Mouse (Mus musculus) heart, embryonic 15.5 days (tissue): ENCODE results near the gene Mxi1. TPM values are rescaled to one million over a fixed set of nuclear protein-coding genes. Genes with fewer than 3 reads are reported as not detected.

ENCODE experiments used
- ATAC-seq: fragments of 200-750 bp; cut with Nextera tagmentation; replicated peaks from 2 replicates; pipeline ENCODE4 v1.8.0; 2017; ENCODE audit warnings: low read depth, moderate TSS enrichment; ENCODE audit not compliant: insufficient number of reproducible peaks, insufficient read depth, low FRiP score
- H3K27ac ChIP-seq: fragments of 300-500 bp; sonication (generic); 2 replicates; pipeline ENCODE4 v1.5.1; 2015; ENCODE audit warnings: mild to moderate bottlenecking, inconsistent platforms
- H3K27me3 ChIP-seq: fragments of 300-500 bp; sonication (generic); 2 replicates; pipeline ENCODE4 v1.6.1; 2015; ENCODE audit warnings: inconsistent platforms
- H3K36me3 ChIP-seq: fragments of 300-500 bp; sonication (generic); 2 replicates; pipeline ENCODE4 v1.6.1; 2015; ENCODE audit warnings: mild to moderate bottlenecking, inconsistent platforms
- H3K4me1 ChIP-seq: fragments of 300-500 bp; sonication (generic); replicated peaks from 2 replicates; pipeline ENCODE4 v1.6.1; 2015; ENCODE audit warnings: inconsistent platforms
- H3K4me2 ChIP-seq: fragments of 300-500 bp; sonication (generic); 2 replicates; pipeline ENCODE4 v1.6.1; 2015; ENCODE audit warnings: inconsistent platforms, mild to moderate bottlenecking, moderate library complexity
- H3K4me3 ChIP-seq: fragments of 300-500 bp; sonication (generic); 2 replicates; pipeline ENCODE4 v1.5.1; 2015; ENCODE audit warnings: mild to moderate bottlenecking, inconsistent platforms
- H3K9ac ChIP-seq: fragments of 300-500 bp; sonication (generic); 2 replicates; pipeline ENCODE4 v1.6.1; 2015; ENCODE audit warnings: mild to moderate bottlenecking, inconsistent platforms
- H3K9me3 ChIP-seq: fragments of 300-500 bp; sonication (generic); replicated peaks from 2 replicates; pipeline ENCODE4 v1.6.1; 2016; ENCODE audit warnings: inconsistent platforms
- WGBS: fragments of 180-500 bp; shearing (Covaris S2); methylation state at CpG from one replicate; pipeline ENCODE4 v1.1.7; 2015; ENCODE audit warnings: mixed read lengths; 5-methylcytosine and 5-hydroxymethylcytosine counted together
- polyA plus RNA-seq: library from polyadenylated mRNA; unstranded; fragments of >200 nt; fragmentation: Nextera tagmentation; extraction: Ambion mirVana; gene quantifications from 2 replicates; pipeline ENCODE4 v1.2.1, GENCODE M21; 2015

Gene Mxi1
- 38.6 and 39.1 TPM in 2 replicates for polyA plus RNA-seq

DNA sequence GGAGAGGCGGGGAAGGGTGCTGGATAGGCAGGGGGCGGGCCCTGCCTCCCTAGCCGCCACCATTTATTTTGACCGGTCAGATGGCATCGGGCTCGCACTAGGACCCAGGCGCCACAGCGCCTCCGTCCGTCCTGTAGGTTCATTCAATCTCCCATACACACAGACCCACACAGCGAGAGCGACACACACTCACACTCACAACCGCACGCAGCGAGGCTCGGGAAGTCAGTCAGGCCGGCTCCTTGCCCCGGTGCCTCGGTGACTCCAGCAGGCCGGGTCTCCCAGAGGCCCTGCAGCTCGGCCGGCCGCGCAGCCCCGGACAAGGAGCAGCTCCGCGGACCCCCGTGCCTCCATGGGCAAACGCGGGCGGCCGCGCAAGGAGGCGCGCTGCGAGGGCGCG, at the start of gene Mxi1:
Gene Mxi1, plus strand, starts transcription at position 171 of the 400 bp plus-strand sequence.
- ATAC-seq, result peak; percentile 64
- Histone ChIP-seq H3K4me3 (peak within 1 kb of the TSS; percentile 97), H3K4me1 (peaks cover 20% of the 10 kb centered on the region), H3K9ac (peak within 1 kb of the TSS; percentile 93), H3K27ac (peak within 1 kb of the TSS; percentile 99), H3K27me3 (no peaks in the 10 kb centered on the region), H3K4me2 (peak within 1 kb of the TSS; percentile 94), H3K36me3 (no peaks in the 10 kb centered on the region), H3K9me3 (no peaks in the 10 kb centered on the region)
- WGBS, result under 1% methylated on average over 38 of the region's 38 CpGs

DNA sequence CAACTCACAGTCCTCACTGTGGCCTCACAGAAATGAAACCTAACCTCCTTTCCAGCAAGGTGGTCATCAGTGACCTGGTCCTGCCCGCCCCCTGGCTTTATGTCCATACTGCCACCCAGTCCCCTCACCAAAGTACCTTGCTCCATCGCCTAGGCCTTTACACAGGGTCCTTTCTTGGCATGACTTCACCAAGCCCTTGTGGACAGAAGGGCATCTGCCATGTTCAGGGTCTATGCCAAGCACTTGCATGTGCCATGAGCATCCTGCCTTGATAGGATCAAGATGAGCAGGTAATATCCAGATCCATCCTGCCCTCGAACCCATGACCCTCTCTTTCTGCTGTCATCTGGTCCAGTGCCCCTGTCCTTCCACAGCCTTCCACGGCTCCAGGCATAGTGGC, 49.5 kb upstream of the Mxi1 start:
- Histone ChIP-seq H3K9me3 (no peaks in the 10 kb centered on the region), H3K4me1 (peaks cover 45% of the 10 kb centered on the region), H3K4me3 (no peak overlapping the region), H3K27ac (no peak overlapping the region), H3K4me2 (no peak overlapping the region), H3K27me3 (no peaks in the 10 kb centered on the region), H3K36me3 (no peaks in the 10 kb centered on the region), H3K9ac (no peak overlapping the region)
- WGBS, result 81% methylated on average over 4 of the region's 4 CpGs
- no peak for ATAC-seq

DNA sequence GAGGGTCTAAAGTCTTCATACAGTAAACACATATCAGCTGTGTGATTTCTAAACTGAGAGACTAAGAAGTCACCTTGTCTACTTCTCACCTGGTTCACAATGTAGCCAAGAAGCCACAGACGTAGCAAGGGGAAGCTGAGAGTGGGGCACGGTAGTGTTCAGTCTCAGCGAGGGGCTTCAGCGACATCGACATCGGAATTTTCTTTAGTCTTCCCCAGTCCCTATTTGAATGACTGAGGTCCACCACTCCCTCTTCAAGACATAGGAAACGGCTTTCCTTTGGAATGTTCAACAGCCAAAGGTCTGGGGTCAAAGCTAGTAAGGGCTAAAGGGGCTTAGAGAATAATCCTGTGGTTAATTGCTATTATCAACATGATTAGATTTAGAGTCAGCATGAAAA, 48.3 kb upstream of the Mxi1 start:
- Histone ChIP-seq H3K9ac (no peak overlapping the region), H3K4me2 (no peak overlapping the region), H3K36me3 (no peaks in the 10 kb centered on the region), H3K9me3 (no peaks in the 10 kb centered on the region), H3K27ac (no peak overlapping the region), H3K27me3 (no peaks in the 10 kb centered on the region), H3K4me3 (no peak overlapping the region), H3K4me1 (peaks cover 34% of the 10 kb centered on the region)
- ATAC-seq, result no peak
- WGBS, result 80% methylated on average over 7 of the region's 7 CpGs

DNA sequence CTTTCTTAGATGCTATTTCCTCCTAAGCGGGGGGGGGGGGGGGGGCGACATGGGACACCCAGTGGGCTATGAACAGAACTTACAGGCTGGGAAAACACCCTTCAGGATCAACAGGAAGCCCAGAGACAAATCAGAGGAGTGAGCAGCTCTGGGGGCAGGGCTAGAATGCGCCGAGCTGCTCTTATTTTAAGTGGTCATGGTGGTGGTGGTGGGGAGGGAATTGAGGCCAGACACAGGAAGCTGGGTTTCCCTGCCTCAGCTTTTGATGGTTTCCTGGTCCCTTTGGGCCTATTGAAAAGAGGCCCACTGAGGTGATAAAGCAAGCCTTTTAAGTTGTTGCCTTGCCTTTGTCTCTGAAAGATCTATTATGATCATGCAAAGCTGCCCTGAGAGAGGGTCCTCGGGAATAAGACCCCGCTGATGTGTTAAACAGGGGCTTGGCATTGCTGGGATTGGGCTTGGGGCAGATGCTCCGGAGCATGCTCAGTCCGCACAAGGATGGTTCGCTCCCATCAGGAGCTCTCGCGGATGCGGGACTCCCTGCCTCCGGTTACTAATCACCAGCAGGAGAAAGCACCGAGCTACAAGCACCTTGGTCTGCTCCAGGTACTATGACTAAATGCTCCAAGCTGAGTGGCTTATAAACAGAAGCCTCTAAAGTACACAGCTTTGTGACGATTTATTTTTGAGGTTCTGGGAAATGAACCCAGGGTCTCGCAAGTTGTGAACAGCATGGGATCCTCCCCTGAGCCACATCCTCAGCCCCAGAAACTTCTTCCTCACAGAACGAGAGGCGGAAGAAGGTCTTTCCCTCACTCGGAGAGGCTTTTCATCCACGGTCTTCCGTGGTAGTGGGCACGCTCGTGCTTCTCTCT, 46.2 kb upstream of the Mxi1 start:
- Histone ChIP-seq H3K36me3 (no peaks in the 10 kb centered on the region), H3K4me1 (peaks cover 17% of the 10 kb centered on the region), H3K4me2 (no peak overlapping the region), H3K27me3 (no peaks in the 10 kb centered on the region), H3K27ac (no peak overlapping the region), H3K9me3 (no peaks in the 10 kb centered on the region), H3K9ac (no peak overlapping the region), H3K4me3 (no peak overlapping the region)
- no peak for ATAC-seq
- 30% methylated on average over 23 of the region's 23 CpGs for WGBS

DNA sequence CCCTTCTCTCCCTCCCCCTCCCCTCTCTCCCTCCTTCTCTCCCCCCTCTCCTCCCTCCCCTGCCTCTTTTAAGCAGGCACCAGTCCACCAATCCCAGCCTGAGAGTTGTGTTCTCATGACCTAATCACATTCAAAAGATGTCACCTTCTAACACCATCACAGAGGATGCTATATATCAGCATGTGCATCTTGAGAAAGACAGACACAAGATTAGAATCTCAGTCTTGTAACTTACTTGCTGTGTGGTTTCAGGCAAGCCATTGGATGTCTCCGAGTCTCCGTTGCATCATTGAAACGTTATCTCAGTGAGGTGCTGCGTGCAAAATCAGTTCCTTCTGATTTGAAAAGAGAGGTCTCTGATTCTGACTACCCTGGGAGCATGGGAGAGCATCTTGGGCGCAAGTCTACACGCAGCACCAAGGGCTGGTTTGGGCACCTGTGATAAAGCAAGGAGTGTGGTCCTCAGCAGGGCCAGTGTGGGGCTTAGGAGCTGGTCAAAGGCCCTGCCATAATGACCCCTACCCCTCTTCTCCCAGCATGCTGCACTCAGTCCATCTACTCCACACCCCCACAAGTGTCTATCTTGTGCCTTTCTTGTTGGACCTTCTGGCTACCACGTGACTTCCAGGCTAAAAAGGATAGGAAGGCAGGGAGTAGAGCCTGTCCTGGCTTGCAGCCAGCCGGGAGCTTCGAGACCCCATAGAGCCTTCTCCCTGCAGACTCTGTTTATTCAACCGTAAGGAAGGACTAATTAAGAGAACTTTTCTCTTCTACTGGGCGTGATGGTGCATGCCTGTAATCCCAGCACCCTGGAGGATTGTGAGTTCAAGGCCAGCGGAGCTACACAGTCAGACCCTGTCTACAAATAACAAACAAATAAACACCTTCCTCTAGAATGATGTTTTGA, 45.2 kb upstream of the Mxi1 start:
- WGBS, result 55% methylated on average over 12 of the region's 12 CpGs
- H3K9me3 ChIP-seq, result no peaks in the 10 kb centered on the region
- ATAC-seq, result no peak
- no peak overlapping the region for H3K4me3 ChIP-seq
- no peak overlapping the region for H3K9ac ChIP-seq
- H3K27me3 ChIP-seq, result no peaks in the 10 kb centered on the region
- no peak overlapping the region for H3K4me2 ChIP-seq
- H3K36me3 ChIP-seq, result no peaks in the 10 kb centered on the region
- no peak overlapping the region for H3K27ac ChIP-seq
- peaks cover 11% of the 10 kb centered on the region for H3K4me1 ChIP-seq

DNA sequence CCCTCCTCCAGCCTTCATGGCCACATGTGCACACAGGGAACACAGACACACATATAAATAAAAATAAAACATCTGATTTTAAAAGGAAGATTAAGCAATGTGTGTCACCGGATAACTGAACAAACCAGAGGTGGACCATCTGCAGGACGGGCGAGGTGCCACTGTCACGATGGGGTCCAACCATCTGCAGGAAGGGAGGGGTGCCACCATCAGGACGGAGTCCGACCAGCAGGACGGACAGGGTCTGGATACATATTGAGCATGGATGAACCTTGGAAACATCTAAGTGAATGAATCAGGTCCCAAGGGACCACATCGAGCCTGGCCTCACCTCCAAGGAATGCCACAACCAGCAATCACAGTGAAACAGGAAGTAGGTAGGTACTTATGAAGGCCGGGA, 43.0 kb upstream of the Mxi1 start:
- Histone ChIP-seq H3K27ac (no peak overlapping the region), H3K9ac (no peak overlapping the region), H3K36me3 (no peaks in the 10 kb centered on the region), H3K27me3 (no peaks in the 10 kb centered on the region), H3K4me1 (peaks cover 11% of the 10 kb centered on the region), H3K4me2 (no peak overlapping the region), H3K4me3 (no peak overlapping the region), H3K9me3 (no peaks in the 10 kb centered on the region)
- no peak for ATAC-seq
- 84% methylated on average over 9 of the region's 9 CpGs for WGBS

DNA sequence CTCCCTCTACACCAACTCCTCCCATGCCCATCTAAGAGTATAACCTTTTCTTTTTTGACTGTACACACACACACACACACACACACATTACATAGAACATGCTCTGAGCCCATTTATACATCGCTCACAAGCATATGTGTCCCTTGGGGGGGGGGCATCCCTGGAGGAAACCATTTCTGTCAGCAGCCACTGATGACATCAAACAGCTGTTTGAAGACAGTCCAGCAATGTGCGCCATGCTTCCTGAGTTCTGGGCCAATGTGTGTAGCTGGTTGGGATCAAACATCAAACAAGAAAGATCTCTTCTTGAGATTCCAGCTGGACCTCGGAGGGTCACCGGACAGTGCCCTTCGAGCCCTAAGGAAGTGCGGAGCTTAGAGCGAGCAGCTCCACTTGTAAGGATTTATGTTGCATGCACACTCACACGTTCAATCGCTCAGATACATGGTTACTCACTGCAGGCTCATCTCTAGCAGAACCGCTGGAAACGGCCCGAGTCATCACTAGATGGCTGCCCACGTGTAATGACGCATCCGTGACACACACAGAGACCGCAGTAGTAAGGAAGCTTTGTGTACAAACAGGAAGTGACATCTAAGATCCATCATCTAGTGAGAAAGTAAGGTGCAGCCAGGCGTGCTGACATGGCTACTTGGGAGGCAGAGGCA, 37.1 kb upstream of the Mxi1 start:
- Histone ChIP-seq H3K27me3 (no peaks in the 10 kb centered on the region), H3K27ac (no peak overlapping the region), H3K4me2 (no peak overlapping the region), H3K36me3 (no peaks in the 10 kb centered on the region), H3K4me3 (no peak overlapping the region), H3K4me1 (peaks cover 14% of the 10 kb centered on the region), H3K9ac (no peak overlapping the region), H3K9me3 (no peaks in the 10 kb centered on the region)
- no peak for ATAC-seq
- WGBS, result 78% methylated on average over 17 of the region's 17 CpGs

DNA sequence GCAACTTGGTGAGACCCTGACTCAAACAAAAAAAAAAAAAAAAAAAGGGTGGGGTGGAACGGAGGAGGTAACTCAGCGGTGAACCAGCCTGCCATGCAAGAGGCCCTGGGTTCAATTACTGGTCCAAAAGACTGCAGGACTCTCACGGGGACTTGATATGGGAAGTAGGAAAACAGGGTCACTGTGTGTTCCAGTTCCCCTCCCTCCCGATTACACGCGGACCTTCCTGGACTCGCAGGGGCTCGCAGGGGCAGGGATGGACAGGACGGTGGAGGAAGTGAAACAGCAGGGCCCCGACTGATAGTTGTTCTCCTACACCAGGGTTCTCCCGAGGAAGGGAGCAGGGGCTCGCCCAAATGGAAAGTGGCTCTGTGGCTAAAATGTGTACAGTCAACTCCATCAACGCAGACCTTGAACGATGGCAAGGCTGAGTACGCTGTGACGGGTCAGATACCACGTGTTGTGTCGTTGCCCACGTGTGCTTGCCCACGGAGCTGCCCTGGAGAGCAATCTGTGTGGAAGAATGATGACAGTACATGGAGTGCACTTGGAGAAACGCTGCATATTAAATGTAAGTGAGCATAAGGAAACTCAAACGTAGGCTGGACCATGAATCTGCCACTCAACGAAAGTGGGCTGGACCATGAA, 36.4 kb upstream of the Mxi1 start:
- no peaks in the 10 kb centered on the region for H3K9me3 ChIP-seq
- no peak overlapping the region for H3K4me2 ChIP-seq
- no peak overlapping the region for H3K27ac ChIP-seq
- no peaks in the 10 kb centered on the region for H3K27me3 ChIP-seq
- H3K9ac ChIP-seq, result no peak overlapping the region
- H3K4me1 ChIP-seq, result peaks cover 18% of the 10 kb centered on the region
- H3K36me3 ChIP-seq, result no peaks in the 10 kb centered on the region
- H3K4me3 ChIP-seq, result no peak overlapping the region
- 82% methylated on average over 23 of the region's 23 CpGs for WGBS
- ATAC-seq, result no peak

DNA sequence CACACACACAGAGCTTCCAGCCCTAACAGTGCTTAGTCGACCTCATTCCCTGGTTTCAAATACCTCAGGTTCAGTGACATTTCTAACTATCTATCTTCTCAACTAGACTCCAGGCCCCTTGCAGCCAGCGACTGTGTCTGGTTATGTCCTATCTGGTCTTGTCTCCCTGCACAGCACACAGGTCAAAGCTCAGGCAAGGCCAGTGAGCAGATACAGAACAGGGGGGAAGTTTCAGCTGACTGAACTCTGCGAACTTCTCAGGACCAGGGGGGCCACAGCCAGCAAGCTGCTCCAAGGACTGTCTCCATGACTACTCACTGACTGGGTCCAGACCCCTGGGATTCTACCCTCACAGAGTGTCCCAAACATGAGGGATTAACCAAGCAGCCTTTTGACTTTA, 35.1 kb upstream of the Mxi1 start:
- Histone ChIP-seq H3K4me1 (peaks cover 25% of the 10 kb centered on the region), H3K4me3 (no peak overlapping the region), H3K27ac (no peak overlapping the region), H3K9ac (no peak overlapping the region), H3K9me3 (no peaks in the 10 kb centered on the region), H3K27me3 (no peaks in the 10 kb centered on the region), H3K4me2 (no peak overlapping the region), H3K36me3 (no peaks in the 10 kb centered on the region)
- no peak for ATAC-seq
- WGBS, result 31% methylated on average over 3 of the region's 3 CpGs

DNA sequence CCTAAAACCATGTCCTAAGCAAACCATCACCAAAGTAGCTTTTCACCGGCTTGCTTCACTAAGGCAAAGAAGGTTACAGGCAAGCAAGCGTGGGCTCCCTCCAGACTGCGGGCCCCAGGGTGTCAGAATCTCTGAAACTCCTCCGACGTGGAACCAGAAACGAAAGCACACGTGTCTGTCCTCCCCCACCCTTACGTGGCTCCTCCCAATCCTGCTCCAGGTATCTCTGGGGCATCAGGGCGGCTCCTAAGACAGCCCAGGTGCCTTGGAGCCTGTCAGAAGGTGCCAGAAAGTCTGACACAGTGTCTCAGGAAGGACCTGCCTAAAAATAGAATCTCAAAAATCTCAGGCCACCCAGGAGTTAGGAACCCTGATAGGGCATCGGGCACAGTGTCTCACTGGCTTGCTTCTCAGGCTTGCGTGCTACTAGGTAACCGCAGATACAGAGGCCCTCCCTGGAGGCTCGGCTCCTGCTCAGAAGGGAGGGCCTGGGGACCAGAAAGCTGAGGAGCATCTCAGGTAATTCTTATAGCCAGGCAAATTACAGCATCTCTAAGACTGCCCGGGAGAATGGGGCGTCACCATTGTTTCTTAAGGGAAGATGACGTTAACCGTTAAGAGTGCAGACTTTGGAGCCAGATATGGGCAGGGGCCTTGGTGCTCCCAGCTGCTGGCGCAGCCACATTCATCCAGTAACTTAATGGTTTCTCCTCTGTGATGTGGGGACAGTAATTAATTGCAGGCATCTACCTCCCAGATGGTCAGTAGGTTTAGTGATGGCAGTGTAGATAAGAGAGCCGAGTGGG, 33.2 kb upstream of the Mxi1 start:
- Histone ChIP-seq H3K9ac (peak overlapping the region; percentile 22; the same call in 1 of the 2 replicates), H3K4me3 (peak overlapping the region; percentile 10; the same call in 1 of the 2 replicates), H3K27me3 (no peaks in the 10 kb centered on the region), H3K4me2 (peak overlapping the region; percentile 47), H3K4me1 (peaks cover 25% of the 10 kb centered on the region), H3K9me3 (no peaks in the 10 kb centered on the region), H3K27ac (no peak overlapping the region), H3K36me3 (no peaks in the 10 kb centered on the region)
- 37% methylated on average over 19 of the region's 19 CpGs for WGBS
- ATAC-seq, result no peak
